Mouse (Mus musculus): ENCODE measurements around the gene Acadsb.
A peak's percentile ranks its signal among the peaks of the same experiment; 100 is the strongest.

Acadsb gene

GRCm38 (mm10) chr7:131465117-131465601 lies 54.8 kb downstream of the Acadsb start:
- DNase-seq (ENCODE audit: low read depth, low spot score), result peak; percentile 10

- no peak for DNase-seq (ENCODE audit: low read depth, low spot score)
Observed at GRCm38 (mm10) chr7:131465735-131466134, 55.3 kb downstream of the Acadsb start.

GRCm38 (mm10) chr7:131467312-131467711 lies 56.9 kb downstream of the Acadsb start:
- no peak for DNase-seq (ENCODE audit: low read depth, low spot score)

- DNase-seq (ENCODE audit: low read depth, low spot score), result peak; percentile 63
Observed at GRCm38 (mm10) chr7:131469506-131469905, 59.1 kb downstream of the Acadsb start.

- no peak for DNase-seq (ENCODE audit: low read depth, low spot score)
Observed at GRCm38 (mm10) chr7:131471551-131471950, 61.1 kb downstream of the Acadsb start.

GRCm38 (mm10) chr7:131477140-131477539 lies 66.7 kb downstream of the Acadsb start:
- DNase-seq (ENCODE audit: low read depth, low spot score), result no peak

GRCm38 (mm10) chr7:131478403-131478802 lies 68.0 kb downstream of the Acadsb start:
- no peak for DNase-seq (ENCODE audit: low read depth, low spot score)

Measured in A20 (cell line).